Mouse (Mus musculus): ENCODE measurements at regions not wholly inside any gene's neighbourhood (a gene's known extent, or its start where the extent isn't known, plus 50 kb on each side); places are given as distances from the start of the nearest gene placed in this dataset.

DNA sequence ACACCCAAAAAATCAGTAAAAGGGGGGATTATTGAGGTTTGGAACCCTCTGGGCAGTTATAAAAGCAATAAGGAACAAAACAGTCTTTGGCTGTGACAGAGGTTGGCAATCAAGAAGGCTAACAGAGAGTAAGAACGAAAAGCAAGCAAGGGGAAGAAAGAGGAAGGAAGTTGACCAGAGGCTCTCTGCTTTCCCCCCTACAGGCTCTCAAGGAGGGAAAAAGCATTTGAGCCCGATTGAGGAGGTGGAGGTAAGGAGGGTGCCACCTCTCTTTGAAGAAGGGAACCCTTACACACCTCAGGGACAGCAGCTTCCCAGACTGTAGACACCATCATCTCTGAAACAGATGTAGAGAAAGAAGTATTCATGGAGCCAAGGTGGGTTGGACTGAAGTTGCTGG lies 194.6 kb upstream of the Hnrnpa3 start:
- TF ChIP-seq USF1 (IDR thresholded peaks at IDR 0.05; ENCODE audit: low read depth, low read length) (no peak), HCFC1 (IDR thresholded peaks at IDR 0.05; ENCODE audit: low read depth, low read length) (no peak), CHD2 (IDR thresholded peaks at IDR 0.05; ENCODE audit: low read length) (no peak), MAFK (IDR thresholded peaks at IDR 0.05; ENCODE audit: borderline replicate concordance, low read depth, low read length) (no peak), CTCF (IDR thresholded peaks at IDR 0.05 in 2 of 3, conservative IDR thresholded peaks at IDR 0.05 in 1 of 3; ENCODE audit: control insufficient read depth in 1 of 3, insufficient read depth in 1 of 3, low read depth in 2 of 3, low read length in 3 of 3, poor library complexity in 1 of 3, severe bottlenecking in 1 of 3) (no peak), USF2 (IDR thresholded peaks at IDR 0.05; ENCODE audit: borderline replicate concordance in 1 of 2, insufficient read depth in 1 of 2, low read depth in 1 of 2, low read length in 2 of 2) (no peak), POLR2A (IDR thresholded peaks at IDR 0.05; ENCODE audit: control insufficient read depth in 1 of 2, insufficient read depth in 1 of 2, low read depth in 1 of 2, low read length in 2 of 2, poor library complexity in 1 of 2) (peak in 1 of 2 experiments; percentile 59; a peak in 1 of 4 replicates), CHD1 (IDR thresholded peaks at IDR 0.05; ENCODE audit: low read depth, low read length) (peak; percentile 72; the same call in 1 of the 2 replicates)

Data from MEL (cell line).